Mouse (Mus musculus) monocyte, adult 2 months (primary cell): ENCODE data around the gene Nosip.

ENCODE experiments used
- DNase-seq, 2 experiments: peaks; one replicate each; pipeline ENCODE4 v3.0.0; 2022; ENCODE audit warnings: low spot score in 2 of 2, low read depth in 1 of 2

Gene Nosip

GRCm38 (mm10) chr7:45058607-45059571 lies 3.3 kb upstream of the Nosip start:
- DNase-seq, result no peak

DNA sequence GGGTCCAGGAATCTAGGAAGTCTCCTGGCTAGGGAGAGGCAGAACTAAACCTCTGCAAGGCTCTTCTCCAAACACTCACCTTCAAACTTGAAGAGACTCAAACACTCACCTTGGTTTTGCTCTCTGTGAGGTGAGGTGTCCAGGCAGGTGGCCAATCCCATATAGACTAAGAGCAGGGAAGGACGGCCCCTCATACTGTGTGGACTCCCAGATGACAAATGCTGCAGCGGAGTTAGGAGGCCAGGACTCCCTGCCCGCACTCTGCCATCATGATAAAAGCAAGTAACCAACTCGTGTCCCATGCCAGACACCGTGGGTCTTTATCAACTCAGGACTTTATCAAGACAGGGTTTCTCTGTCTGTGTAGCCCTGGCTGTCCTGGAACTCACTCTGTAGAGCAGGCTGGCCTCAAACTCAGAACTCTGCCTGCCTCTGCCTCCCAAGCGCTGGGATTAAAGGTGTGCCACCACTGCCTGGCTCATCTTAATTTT lies 1.6 kb upstream of the Nosip start:
- no peak for DNase-seq

DNA sequence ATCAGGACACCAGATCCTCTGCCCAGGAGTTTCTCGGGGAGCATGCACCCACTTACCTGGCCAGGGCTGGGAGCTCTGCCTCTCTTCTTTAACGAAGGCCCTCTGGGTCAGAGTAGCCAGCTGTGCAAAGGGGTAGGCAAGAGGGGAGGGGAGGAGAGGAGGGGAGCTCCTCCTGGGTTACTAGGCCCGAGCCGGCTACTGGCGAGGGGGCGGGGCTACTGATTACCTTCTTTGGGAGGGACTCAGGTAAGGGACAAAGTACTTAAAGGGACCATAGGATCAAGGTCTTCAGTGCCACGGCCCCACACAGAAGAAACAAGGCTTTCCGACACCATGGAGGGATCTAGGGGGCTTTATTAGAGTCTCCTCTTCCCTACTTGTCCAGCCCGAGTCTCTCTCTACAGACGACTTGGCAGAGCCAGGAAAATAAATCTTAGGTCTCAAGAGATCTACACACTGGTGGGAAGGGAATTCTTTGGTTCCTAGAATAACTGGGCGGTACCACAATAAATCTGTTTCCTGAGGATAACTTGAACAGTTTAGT lies 625 bp upstream of the Nosip start:
- no peak for DNase-seq

- DNase-seq, result no peak
Measured at GRCm38 (mm10) chr7:45067190-45067999, 5.2 kb downstream of the Nosip start.

GRCm38 (mm10) chr7:45068000-45068318 lies 5.7 kb downstream of the Nosip start:
- peak in 1 of 2 experiments; percentile 41 for DNase-seq

DNA sequence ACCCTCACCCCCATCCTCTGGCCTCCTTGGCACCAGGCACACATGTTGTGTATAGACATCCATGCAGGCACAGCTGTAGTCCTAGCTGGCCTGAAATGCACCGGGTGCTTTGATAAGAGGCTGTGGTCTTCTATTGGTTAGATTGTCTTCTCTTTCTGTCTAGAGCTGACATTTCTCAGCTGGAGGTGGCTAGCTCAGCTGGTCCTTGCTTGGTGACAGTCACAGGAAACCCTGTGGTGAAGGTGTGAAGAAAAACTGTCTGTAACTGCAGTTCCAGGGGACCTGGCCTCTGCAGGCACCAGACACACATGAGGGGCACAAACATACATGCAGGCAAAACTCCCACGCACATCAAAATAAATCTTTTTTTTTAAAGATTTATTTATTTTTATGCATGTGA lies 7.4 kb downstream of the Nosip start:
- DNase-seq, result no peak

DNA sequence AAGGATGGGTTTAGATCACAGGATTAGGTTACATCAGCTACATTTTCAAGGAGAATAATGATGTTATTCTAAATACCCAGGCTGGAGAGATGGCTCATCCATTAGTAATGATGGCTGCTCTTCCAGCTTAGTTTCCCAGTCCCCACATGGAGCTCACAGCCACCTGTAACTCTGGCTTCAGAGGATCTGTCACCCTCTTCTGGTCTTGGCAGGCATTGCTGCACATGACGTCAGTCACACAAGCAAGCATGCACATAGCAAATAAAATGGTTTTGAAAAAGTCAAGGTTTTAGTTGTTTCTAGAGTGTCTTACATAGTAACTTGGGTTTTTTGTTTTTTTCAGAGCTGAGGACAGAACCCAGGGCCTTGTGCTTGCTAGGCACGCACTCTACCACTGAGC lies 10.0 kb downstream of the Nosip start:
- DNase-seq, result no peak

DNA sequence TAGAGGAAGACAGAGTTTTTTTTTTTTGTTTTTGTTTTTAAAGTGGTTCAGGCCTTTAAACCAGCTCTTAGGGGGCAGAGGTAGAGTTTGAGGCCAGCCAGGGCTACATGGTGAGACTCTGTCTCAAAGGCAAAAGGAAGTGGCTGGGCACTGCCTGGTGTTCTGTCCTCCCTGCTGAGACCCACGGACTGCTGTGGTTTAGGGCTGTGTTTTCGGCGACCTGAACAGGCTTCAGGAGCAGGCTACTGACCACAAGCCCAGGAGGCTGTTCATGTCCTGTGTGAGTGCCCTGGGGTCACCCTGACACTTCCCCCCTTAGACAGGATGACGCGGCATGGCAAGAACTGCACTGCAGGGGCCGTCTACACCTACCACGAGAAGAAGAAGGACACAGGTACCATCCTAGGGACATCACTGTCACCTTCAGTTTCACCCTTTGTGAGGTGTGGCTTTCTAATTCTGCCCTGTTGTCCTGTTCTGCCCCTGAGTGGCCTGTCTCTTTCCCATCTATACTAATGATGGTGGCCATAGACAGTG lies 11.0 kb downstream of the Nosip start:
- no peak for DNase-seq

DNA sequence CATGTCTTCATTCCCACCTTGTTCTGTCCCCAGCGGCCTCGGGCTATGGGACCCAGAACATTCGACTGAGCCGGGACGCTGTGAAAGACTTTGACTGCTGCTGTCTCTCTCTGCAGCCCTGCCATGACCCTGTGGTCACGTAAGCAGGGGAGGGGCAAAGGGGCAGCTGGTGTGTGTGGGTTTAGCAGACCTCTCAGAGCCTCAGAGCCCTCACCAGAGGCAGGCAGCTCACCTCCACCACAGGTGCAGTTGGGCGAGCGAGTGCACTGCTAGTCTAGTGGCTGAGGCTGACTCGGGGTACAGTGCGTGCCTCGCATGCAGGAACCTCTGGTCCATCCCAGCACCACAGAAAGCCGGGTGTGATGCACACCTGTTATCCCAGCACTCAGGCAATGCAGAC lies 11.7 kb downstream of the Nosip start:
- DNase-seq, result no peak

- DNase-seq, result no peak
Measured at GRCm38 (mm10) chr7:45075405-45075804, 13.2 kb downstream of the Nosip start.

GRCm38 (mm10) chr7:45076501-45076900 lies 14.3 kb downstream of the Nosip start:
- no peak for DNase-seq

DNA sequence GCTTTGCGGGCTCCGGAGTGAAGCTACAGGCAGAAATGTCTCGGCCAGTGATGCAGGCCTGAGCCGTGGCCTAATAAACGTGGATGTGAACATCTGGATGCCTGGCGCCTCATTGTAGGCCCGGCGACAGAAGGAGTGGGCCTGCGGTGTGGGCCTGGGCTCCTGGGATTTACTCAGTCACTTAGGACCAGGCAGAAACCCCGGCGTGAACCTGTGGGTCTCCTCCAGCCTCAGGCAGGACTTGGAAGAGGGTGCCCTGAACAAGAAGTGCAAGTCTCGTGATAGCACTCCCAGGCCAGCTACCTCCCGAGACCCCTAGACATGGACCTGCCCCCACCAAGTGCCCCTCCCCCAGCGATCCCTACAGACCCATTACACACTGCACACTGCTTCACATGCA lies 15.1 kb downstream of the Nosip start:
- no peak for DNase-seq

- DNase-seq, result no peak
Measured at GRCm38 (mm10) chr7:45077829-45078228, 15.6 kb downstream of the Nosip start.

- DNase-seq, result peak; percentile 33 to 56
Measured at GRCm38 (mm10) chr7:45078513-45078912, 16.3 kb downstream of the Nosip start.

DNA sequence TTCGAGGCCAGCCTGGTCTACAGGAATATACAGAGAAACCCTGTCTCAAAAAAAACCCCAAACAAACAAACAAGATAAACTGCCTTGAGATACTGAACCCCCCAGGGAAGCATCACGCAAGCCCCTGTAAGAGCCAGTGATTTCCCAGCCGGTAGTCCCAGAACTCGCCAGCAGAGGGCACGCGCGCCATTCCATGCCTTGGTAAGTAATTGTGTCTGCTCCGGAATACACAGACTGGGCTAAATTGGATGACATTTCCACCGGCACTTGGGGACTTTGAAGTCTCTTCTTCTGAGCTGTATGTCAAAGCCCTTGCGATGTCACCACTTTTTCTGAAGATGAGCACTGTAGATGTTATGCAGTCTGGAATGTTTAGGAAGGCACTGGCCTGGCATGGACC lies 17.6 kb downstream of the Nosip start:
- peak; percentile 59 to 86 for DNase-seq

DNA sequence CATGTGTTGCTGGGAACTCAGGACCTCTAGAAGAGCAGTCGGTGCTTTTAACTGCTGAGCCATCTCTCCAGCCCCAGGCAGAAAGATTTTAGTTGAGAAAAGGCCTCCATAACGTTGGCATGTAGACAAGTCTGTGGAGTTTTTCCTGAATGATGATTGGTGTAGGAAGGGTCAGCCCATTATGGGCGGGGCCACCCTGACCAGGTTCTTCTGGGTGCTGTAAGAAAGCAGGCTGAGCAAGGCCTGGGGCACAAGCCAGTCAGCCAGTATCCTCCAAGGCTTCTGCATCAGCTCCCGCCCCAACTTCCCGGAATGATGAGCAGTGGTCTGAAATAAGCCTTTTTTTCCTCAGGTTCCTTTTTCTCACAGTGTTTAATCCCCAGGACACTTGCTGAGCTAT lies 18.8 kb downstream of the Nosip start:
- DNase-seq, result no peak

GRCm38 (mm10) chr7:45082401-45083299 lies 20.4 kb downstream of the Nosip start:
- DNase-seq, result peak; percentile 30 to 71

DNA sequence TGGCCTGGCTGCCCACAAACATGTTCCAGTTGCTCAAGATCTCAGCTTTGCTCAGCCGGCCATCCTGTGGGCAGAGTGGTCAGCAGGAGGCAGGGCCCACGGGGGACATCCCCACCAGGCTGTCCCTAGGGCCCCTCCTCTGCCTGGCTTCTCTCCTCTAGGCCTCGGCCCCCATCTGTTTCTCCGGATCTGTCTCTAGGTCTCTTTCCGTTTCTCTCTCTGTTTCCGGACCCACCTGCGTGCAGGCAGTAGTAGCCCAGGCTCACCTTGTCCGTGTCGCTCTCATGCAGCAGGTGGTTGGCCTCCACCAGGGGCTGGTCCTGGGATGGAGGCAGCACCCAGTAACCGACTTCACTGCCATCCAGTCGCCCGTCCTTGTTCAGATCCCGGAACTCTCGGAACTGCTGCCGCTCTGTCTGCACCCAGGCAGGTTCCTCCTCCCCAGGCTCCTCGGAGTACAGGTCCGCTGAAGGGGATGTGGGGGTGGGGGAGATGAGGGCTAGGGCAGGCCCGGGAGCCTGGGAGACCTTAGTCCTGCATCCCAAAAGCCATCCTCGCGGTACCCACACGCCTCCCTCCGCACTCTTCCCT lies 21.2 kb downstream of the Nosip start:
- DNase-seq, result no peak

GRCm38 (mm10) chr7:45086084-45086483 lies 23.9 kb downstream of the Nosip start:
- DNase-seq, result no peak

- no peak for DNase-seq
Measured at GRCm38 (mm10) chr7:45088597-45088996, 26.4 kb downstream of the Nosip start.
